Mouse (Mus musculus) hindbrain, embryonic 16.5 days (tissue): ENCODE data around the gene Resp18. TPM values are rescaled to one million over a fixed set of nuclear protein-coding genes. Genes with fewer than 3 reads are reported as not detected.

Experiments used
- ATAC-seq: fragments of 200-750 bp; cut with Nextera tagmentation; 2 replicates; pipeline ENCODE4 v1.8.0; 2017; ENCODE audit warnings: moderate TSS enrichment, moderate library complexity
- H3K27ac ChIP-seq: fragments of 300-500 bp; sonication (generic); 2 replicates; pipeline ENCODE4 v1.5.1; 2014; ENCODE audit warnings: low read depth, mild to moderate bottlenecking, control low read depth, low read length, moderate library complexity
- H3K27me3 ChIP-seq: fragments of 300-500 bp; sonication (generic); replicated peaks from 2 replicates; pipeline ENCODE4 v1.6.1; 2014; ENCODE audit warnings: low read length; ENCODE audit not compliant: control insufficient read depth, insufficient read depth
- H3K36me3 ChIP-seq: fragments of 300-500 bp; sonication (generic); 2 replicates; pipeline ENCODE4 v1.6.1; 2014; ENCODE audit warnings: mild to moderate bottlenecking, low read length, moderate library complexity, mixed read lengths; ENCODE audit not compliant: control insufficient read depth, insufficient read depth
- H3K4me1 ChIP-seq: fragments of 300-500 bp; sonication (generic); 2 replicates; pipeline ENCODE4 v1.6.1; 2014; ENCODE audit warnings: low read depth, low read length; ENCODE audit not compliant: control insufficient read depth, insufficient read depth
- H3K4me2 ChIP-seq: fragments of 300-500 bp; sonication (generic); 2 replicates; pipeline ENCODE4 v1.6.1; 2014; ENCODE audit warnings: mild to moderate bottlenecking, low read length, control low read depth, moderate library complexity
- H3K4me3 ChIP-seq: fragments of 300-500 bp; sonication (generic); 2 replicates; pipeline ENCODE4 v1.5.1; 2014; ENCODE audit warnings: mild to moderate bottlenecking, low read length, control low read depth, moderate library complexity
- H3K9ac ChIP-seq: fragments of 300-500 bp; sonication (generic); 2 replicates; pipeline ENCODE4 v1.6.1; 2014; ENCODE audit warnings: low read depth, mild to moderate bottlenecking, control low read depth, low read length, moderate library complexity
- H3K9me3 ChIP-seq: fragments of 300-500 bp; sonication (generic); 2 replicates; pipeline ENCODE4 v1.6.1; 2014; ENCODE audit warnings: mild to moderate bottlenecking, low read length, moderate library complexity; ENCODE audit not compliant: control insufficient read depth
- WGBS: fragments of 180-500 bp; shearing (Covaris S2); extraction: QIAGEN DNeasy Blood & Tissue Kit; methylation state at CpG from one replicate; pipeline ENCODE4 v1.1.7; 2014; 5-methylcytosine and 5-hydroxymethylcytosine counted together
- polyA plus RNA-seq: library from polyadenylated mRNA; unstranded; fragments of >200 nt; fragmentation: Nextera tagmentation; extraction: Ambion mirVana; gene quantifications from 2 replicates; pipeline ENCODE4 v1.2.1, GENCODE M21; 2015

Gene Resp18
- polyA plus RNA-seq, 1 experiment from 2014 or later: 327 TPM

GRCm38 (mm10) chr1:75315011-75315410 lies 36.8 kb upstream of the Resp18 start:
- H3K27me3 ChIP-seq: no peaks in the 10 kb centered on the region
- H3K4me2 ChIP-seq: no peak overlapping the region
- H3K36me3 ChIP-seq: peaks cover 30% of the 10 kb centered on the region
- no peak overlapping the region for H3K27ac ChIP-seq
- H3K9ac ChIP-seq: no peak overlapping the region; the same call in 1 of the 2 replicates
- no peaks in the 10 kb centered on the region for H3K9me3 ChIP-seq
- 85% methylated on average over 6 of the region's 6 CpGs for WGBS
- ATAC-seq: no peak
- peaks cover 6% of the 10 kb centered on the region for H3K4me1 ChIP-seq
- H3K4me3 ChIP-seq: no peak overlapping the region

GRCm38 (mm10) chr1:75311694-75312093 lies 33.5 kb upstream of the Resp18 start:
- no peak overlapping the region for H3K9ac ChIP-seq
- no peak overlapping the region for H3K27ac ChIP-seq
- no peak overlapping the region for H3K4me3 ChIP-seq
- no peak for ATAC-seq
- WGBS: 92% methylated on average over 6 of the region's 6 CpGs
- H3K4me2 ChIP-seq: no peak overlapping the region
- H3K27me3 ChIP-seq: no peaks in the 10 kb centered on the region
- H3K4me1 ChIP-seq: peaks cover 6% of the 10 kb centered on the region
- H3K9me3 ChIP-seq: no peaks in the 10 kb centered on the region
- peaks cover 41% of the 10 kb centered on the region for H3K36me3 ChIP-seq

- Histone ChIP-seq H3K27me3 (no peaks in the 10 kb centered on the region), H3K4me1 (no peaks in the 10 kb centered on the region), H3K27ac (no peak overlapping the region), H3K36me3 (peaks cover 12% of the 10 kb centered on the region; the same call in 1 of the 2 replicates), H3K4me2 (no peak overlapping the region), H3K4me3 (no peak overlapping the region), H3K9ac (no peak overlapping the region), H3K9me3 (no peaks in the 10 kb centered on the region)
- 85% methylated on average over 2 of the region's 2 CpGs for WGBS
- ATAC-seq: no peak
Observed at GRCm38 (mm10) chr1:75304662-75305061, 26.4 kb upstream of the Resp18 start.

GRCm38 (mm10) chr1:75294294-75294693 lies 16.1 kb upstream of the Resp18 start:
- 79% methylated on average over 5 of the region's 5 CpGs for WGBS
- H3K4me3 ChIP-seq: no peak overlapping the region
- H3K36me3 ChIP-seq: no peaks in the 10 kb centered on the region
- no peak overlapping the region for H3K9ac ChIP-seq
- peaks cover 8% of the 10 kb centered on the region for H3K4me1 ChIP-seq
- H3K9me3 ChIP-seq: no peaks in the 10 kb centered on the region
- H3K27me3 ChIP-seq: no peaks in the 10 kb centered on the region
- no peak for ATAC-seq
- no peak overlapping the region for H3K4me2 ChIP-seq
- no peak overlapping the region for H3K27ac ChIP-seq

- ATAC-seq: no peak
- WGBS: 81% methylated on average over 5 of the region's 5 CpGs
- Histone ChIP-seq H3K36me3 (no peaks in the 10 kb centered on the region), H3K9me3 (no peaks in the 10 kb centered on the region), H3K4me2 (no peak overlapping the region), H3K27me3 (no peaks in the 10 kb centered on the region), H3K4me1 (peaks cover 16% of the 10 kb centered on the region), H3K27ac (no peak overlapping the region), H3K4me3 (no peak overlapping the region), H3K9ac (no peak overlapping the region)
Observed at GRCm38 (mm10) chr1:75293331-75293701, 15.1 kb upstream of the Resp18 start.

- H3K9me3 ChIP-seq: no peaks in the 10 kb centered on the region
- ATAC-seq: no peak
- 60% methylated on average over 12 of the region's 12 CpGs for WGBS
- H3K27me3 ChIP-seq: no peaks in the 10 kb centered on the region
- H3K36me3 ChIP-seq: no peaks in the 10 kb centered on the region
- peaks cover 16% of the 10 kb centered on the region for H3K4me1 ChIP-seq
- no peak overlapping the region for H3K4me3 ChIP-seq
- no peak overlapping the region for H3K4me2 ChIP-seq
- 0 out of 2 replicates have a peak overlapping the region, but pooled peaks have one; percentile 4 for H3K9ac ChIP-seq
- no peak overlapping the region for H3K27ac ChIP-seq
Observed at GRCm38 (mm10) chr1:75292476-75293330, 14.5 kb upstream of the Resp18 start.

GRCm38 (mm10) chr1:75291321-75291720 lies 13.1 kb upstream of the Resp18 start:
- no peaks in the 10 kb centered on the region for H3K36me3 ChIP-seq
- no peak overlapping the region for H3K9ac ChIP-seq
- H3K27me3 ChIP-seq: no peaks in the 10 kb centered on the region
- H3K4me2 ChIP-seq: no peak overlapping the region
- 79% methylated on average over 8 of the region's 8 CpGs for WGBS
- H3K27ac ChIP-seq: no peak overlapping the region; the same call in 1 of the 2 replicates
- no peaks in the 10 kb centered on the region for H3K9me3 ChIP-seq
- ATAC-seq: no peak
- H3K4me3 ChIP-seq: no peak overlapping the region
- H3K4me1 ChIP-seq: peaks cover 16% of the 10 kb centered on the region

- ATAC-seq: no peak
- no peaks in the 10 kb centered on the region for H3K9me3 ChIP-seq
- H3K36me3 ChIP-seq: no peaks in the 10 kb centered on the region
- H3K4me1 ChIP-seq: peaks cover 16% of the 10 kb centered on the region
- no peak overlapping the region for H3K4me3 ChIP-seq
- H3K27me3 ChIP-seq: no peaks in the 10 kb centered on the region
- no peak overlapping the region for H3K9ac ChIP-seq
- H3K4me2 ChIP-seq: no peak overlapping the region
- H3K27ac ChIP-seq: peak overlapping the region; percentile 44
Observed at GRCm38 (mm10) chr1:75290582-75290981, 12.4 kb upstream of the Resp18 start.

GRCm38 (mm10) chr1:75289888-75290431 lies 11.7 kb upstream of the Resp18 start:
- no peak overlapping the region for H3K4me2 ChIP-seq
- peak overlapping the region; percentile 77 for H3K27ac ChIP-seq
- H3K27me3 ChIP-seq: no peaks in the 10 kb centered on the region
- H3K4me1 ChIP-seq: peaks cover 16% of the 10 kb centered on the region
- WGBS: 25% methylated on average over 8 of the region's 8 CpGs
- no peaks in the 10 kb centered on the region for H3K36me3 ChIP-seq
- H3K9ac ChIP-seq: no peak overlapping the region
- ATAC-seq: no peak
- H3K9me3 ChIP-seq: no peaks in the 10 kb centered on the region
- no peak overlapping the region for H3K4me3 ChIP-seq
